Mouse (Mus musculus) CD8-positive naive resting alpha-beta T cell, adult 2 months (primary cell): Measurements from ENCODE around the gene Pcnp.
"Not testable (repeated sequence)": the region's sequence is repeated elsewhere in the genome, so short reads cannot be mapped to it uniquely, and the experiment has no call there.

Experiments
- DNase-seq, 2 experiments: peaks; one replicate each; pipeline ENCODE4 v3.0.0; 2022; ENCODE audit warnings: low read depth in 2 of 2, low spot score in 2 of 2

Gene Pcnp

GRCm38 (mm10) chr16:56029661-56030082 lies at the start of gene Pcnp:
Pcnp (minus strand) TSS chr16:56029739.
- peak; percentile 94 to 96 for DNase-seq

GRCm38 (mm10) chr16:56076121-56076869 lies 46.8 kb upstream of the Pcnp start:
- DNase-seq: no peak

- peak; percentile 72 to 78 for DNase-seq
Measured at GRCm38 (mm10) chr16:56075222-56076111, 45.9 kb upstream of the Pcnp start.

- no peak for DNase-seq
Measured at GRCm38 (mm10) chr16:56074565-56074964, 45.0 kb upstream of the Pcnp start.

GRCm38 (mm10) chr16:56074122-56074521 lies 44.6 kb upstream of the Pcnp start:
- no peak for DNase-seq

GRCm38 (mm10) chr16:56073150-56073549 lies 43.6 kb upstream of the Pcnp start:
- DNase-seq: not testable (repeated sequence)

GRCm38 (mm10) chr16:56072533-56072932 lies 43.0 kb upstream of the Pcnp start:
- no peak for DNase-seq

GRCm38 (mm10) chr16:56071317-56072232 lies 42.0 kb upstream of the Pcnp start:
- DNase-seq: no peak

- peak in 1 of 2 experiments; percentile 14 for DNase-seq
Measured at GRCm38 (mm10) chr16:56068523-56069070, 39.1 kb upstream of the Pcnp start.

- no peak for DNase-seq
Measured at GRCm38 (mm10) chr16:56066113-56066512, 36.6 kb upstream of the Pcnp start.

- DNase-seq: peak; percentile 48 to 65
Measured at GRCm38 (mm10) chr16:56064334-56064990, 34.9 kb upstream of the Pcnp start.

GRCm38 (mm10) chr16:56062981-56063380 lies 33.4 kb upstream of the Pcnp start:
- no peak for DNase-seq

- no peak for DNase-seq
Measured at GRCm38 (mm10) chr16:56061995-56062594, 32.6 kb upstream of the Pcnp start.

GRCm38 (mm10) chr16:56058151-56058550 lies 28.6 kb upstream of the Pcnp start:
- DNase-seq: no peak

GRCm38 (mm10) chr16:56056944-56057590 lies 27.5 kb upstream of the Pcnp start:
- no peak for DNase-seq

GRCm38 (mm10) chr16:56055911-56056310 lies 26.4 kb upstream of the Pcnp start:
- no peak for DNase-seq

GRCm38 (mm10) chr16:56048038-56048437 lies 18.5 kb upstream of the Pcnp start, which contains the start of gene Senp7:
Senp7 (plus strand) TSS chr16:56048338.
- DNase-seq: not testable (repeated sequence)

GRCm38 (mm10) chr16:56038090-56038489 lies 8.6 kb upstream of the Pcnp start:
- DNase-seq: no peak
